Mouse (Mus musculus) G1E (cell line): ENCODE results near the gene Cnot2.

Source experiments
- CTCF ChIP-seq: IDR thresholded peaks from 2 replicates; pipeline ENCODE4 v1.5.1; 2012; ENCODE audit warnings: low read depth, low read length, inconsistent platforms, mixed read lengths
- GATA1 ChIP-seq: IDR thresholded peaks from 2 replicates; pipeline ENCODE4 v1.6.1; 2012; ENCODE audit warnings: borderline replicate concordance, low read length, inconsistent platforms, mixed read lengths
- GATA2 ChIP-seq: IDR thresholded peaks from 2 replicates; pipeline ENCODE4 v1.6.1; 2012; ENCODE audit warnings: low read depth, low read length, inconsistent platforms, borderline replicate concordance
- POLR2AphosphoS5 ChIP-seq: IDR thresholded peaks from 2 replicates; pipeline ENCODE4 v1.6.1; 2012; ENCODE audit warnings: low read depth, low read length, inconsistent platforms; ENCODE audit not compliant: insufficient replicate concordance
- TAL1 ChIP-seq: conservative IDR thresholded peaks from 2 replicates; pipeline ENCODE4 v1.6.1; 2012; ENCODE audit warnings: low read depth, low read length, inconsistent platforms, mixed read lengths

DNA sequence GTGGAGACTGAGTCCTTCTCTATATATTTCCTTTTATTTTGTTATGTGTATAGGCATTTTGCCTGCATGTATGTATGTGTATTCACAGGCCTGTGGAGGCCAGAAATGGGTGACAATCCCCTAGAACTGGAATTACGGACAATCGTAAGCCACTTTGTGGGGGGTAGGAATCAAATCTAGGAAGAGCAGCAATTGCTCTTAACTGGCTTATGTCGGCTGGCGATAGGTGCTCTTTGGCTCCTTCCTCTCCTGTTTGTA lies 23.5 kb upstream of the Cnot2 start:
- TF ChIP-seq GATA1 = no peak
- TF ChIP-seq CTCF = no peak
- no peak for TF ChIP-seq TAL1
- no peak for TF ChIP-seq GATA2
- TF ChIP-seq POLR2AphosphoS5 = no peak
